Mouse (Mus musculus) heart, postnatal 14 days (tissue): Measurements from ENCODE around the gene Ccdc107. TPM values are rescaled to one million over a fixed set of nuclear protein-coding genes. Genes with fewer than 3 reads are reported as not detected.
A peak's percentile ranks its signal among the peaks of the same experiment; 100 is the strongest.

Source experiments
- DNase-seq, 2 experiments: peaks; one replicate each; pipeline ENCODE4 v3.0.0; 2021 to 2022
- intact Hi-C: fragments of 180-260 bp; cut with DNase I; formaldehyde crosslinking; loops from one replicate; pipeline ENCODE4 v1.15.1; 2025
- long read RNA-seq, 2 experiments: library from polyadenylated mRNA; stranded (forward); transcript quantifications; one replicate each; pipeline ENCODE4 v2.0.0; 2021
- total RNA-seq, 2 experiments: library from RNA; stranded (reverse); gene quantifications; 2 replicates each; pipeline ENCODE4 v1.2.3; 2021

The Ccdc107 gene
- total RNA-seq: 10 to 100 TPM; 25.9 to 27.1 TPM
- long read RNA-seq, experiment 1, transcript Ccdc107-201 (6 exons, 817 nt): major isoform, 31 of 36 reads
- long read RNA-seq, experiment 1, partial matches to known transcripts: 1 of 36 reads
- long read RNA-seq, experiment 1, other reads (novel, unspliced or antisense): 1 of 36 reads
- long read RNA-seq, experiment 2, transcript Ccdc107-201 (6 exons, 817 nt): major isoform, 20 of 23 reads
- long read RNA-seq, experiment 2, partial matches to known transcripts: 0 of 23 reads
- long read RNA-seq, experiment 2, other reads (novel, unspliced or antisense): 2 of 23 reads

DNA sequence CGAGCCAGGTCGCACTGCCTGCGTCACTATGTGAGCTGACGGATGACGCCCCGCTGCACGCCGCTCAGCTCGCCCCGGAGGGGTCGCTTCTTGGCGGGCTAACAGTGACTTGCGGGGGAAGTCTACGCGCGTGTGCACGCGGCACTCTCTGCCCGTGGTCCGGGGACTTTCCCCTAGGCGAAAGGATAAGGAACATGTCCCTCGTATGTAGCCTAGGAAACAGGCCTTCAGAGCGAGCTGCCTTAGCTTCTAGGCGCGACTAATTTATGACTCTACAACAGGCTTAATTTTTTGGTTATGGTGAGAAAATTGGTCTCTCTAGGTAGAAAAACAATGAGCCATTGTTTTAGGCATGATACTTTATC is at the start of gene Ccdc107:
Gene Ccdc107, plus strand, starts transcription at position 80 of the 365 bp plus-strand sequence.
- DNase-seq: peak; percentile 87 to 92
- intact Hi-C loops: no loop called here

DNA sequence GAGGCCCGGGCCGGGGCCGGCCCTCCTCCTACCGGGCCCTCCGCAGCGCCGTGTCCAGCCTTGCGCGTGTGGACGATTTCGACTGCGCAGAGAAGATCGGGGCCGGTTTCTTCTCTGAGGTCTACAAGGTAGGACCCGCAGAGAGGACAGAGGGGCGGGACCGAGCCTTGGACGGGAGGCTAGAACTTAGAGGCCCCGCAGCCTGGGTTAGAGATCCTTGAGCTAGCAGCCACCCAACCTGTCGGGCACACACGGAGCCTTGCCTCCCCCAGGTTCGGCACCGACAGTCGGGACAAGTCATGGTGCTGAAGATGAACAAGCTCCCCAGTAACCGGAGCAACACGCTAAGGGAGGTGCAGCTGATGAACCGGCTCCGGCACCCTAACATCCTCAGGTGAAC is 49.2 kb upstream of the Ccdc107 start:
- intact Hi-C loops: loop anchor here (2.0 to 5.0 kb wide), 3 partner anchors 35 to 224 kb away; partner anchors contain the start of genes Fam221b and Tmem8b
- DNase-seq: peak; percentile 42 to 44

DNA sequence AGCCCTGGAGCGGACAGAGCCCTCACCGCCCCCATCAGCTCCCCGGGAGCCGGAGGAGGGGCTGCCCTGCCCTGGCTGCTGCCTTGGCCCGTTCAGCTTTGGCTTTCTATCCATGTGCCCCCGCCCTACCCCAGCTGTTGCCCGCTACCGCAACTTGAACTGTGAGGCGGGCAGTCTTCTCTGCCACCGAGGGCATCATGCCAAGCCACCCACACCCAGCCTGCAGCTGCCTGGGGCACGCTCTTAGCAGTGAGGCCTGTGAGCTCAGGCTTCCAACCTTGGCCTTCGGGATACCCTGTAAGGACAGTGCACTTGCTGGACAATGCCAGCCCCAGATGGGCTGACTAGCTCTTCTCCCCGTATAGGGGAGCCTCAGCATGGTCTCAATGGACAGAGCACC is 45.4 kb upstream of the Ccdc107 start:
- no peak for DNase-seq
- intact Hi-C loops: no loop called here

DNA sequence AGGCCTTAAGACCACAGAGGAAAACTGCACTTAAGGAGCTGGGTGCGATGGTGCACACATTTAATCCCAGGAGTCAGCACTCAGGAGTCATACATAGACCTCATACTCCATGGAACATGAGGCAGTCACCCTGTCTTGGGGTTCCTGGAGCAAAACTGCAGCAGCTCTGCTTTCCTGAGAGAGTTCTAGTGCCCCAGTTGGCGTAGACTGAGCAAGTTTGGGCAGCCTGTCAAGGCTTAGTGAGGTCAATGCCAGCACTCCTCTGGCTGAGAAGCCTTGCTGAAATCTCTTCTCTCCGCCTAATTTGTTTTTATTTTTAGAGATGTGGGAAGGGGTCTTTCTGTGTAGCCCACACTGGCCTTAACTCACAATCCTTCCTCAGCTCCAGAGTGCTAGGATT is 44.1 kb upstream of the Ccdc107 start:
- DNase-seq: peak in 1 of 2 experiments; percentile 63
- intact Hi-C loops: no loop called here

DNA sequence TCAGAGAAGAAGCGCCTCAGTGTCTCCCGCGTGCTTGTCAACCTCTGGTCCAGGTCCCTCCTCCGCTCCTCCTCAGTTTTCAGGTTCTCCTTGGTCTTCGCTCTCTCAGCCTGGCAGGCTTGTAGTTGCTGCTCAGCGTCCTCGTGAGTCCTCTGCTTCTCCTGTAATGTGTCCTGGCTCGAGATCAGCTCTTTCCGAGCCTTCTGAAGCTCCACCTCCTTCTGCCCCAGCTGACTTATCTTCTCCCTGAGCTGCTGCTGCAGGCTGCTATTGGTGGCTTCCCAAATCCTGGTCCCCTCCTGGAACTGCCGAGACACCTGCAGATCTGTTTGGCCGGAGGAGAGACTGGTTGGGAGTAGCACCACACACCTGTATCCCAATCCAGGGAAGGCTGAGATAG is 40.4 kb upstream of the Ccdc107 start:
- peak in 1 of 2 experiments; percentile 38 for DNase-seq

DNA sequence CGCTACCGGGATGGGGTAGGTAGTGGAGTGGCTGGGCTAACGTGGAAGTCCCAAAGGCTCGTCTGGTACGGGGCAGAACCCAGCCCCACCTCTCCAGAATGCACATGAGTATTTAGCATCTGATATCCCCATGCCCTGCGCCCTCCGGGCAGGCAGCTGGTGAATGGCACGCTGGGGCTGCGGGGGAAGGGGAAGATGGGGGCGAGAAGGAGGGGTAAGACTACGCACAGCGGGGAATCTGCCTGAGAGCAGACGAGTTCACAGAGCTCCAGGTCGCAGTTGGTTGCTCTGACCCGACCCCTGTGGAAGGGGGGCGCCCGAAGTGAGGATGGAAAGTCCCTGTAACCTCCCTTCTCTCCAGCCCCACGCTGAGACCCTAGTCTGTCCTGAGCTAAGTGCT is 39.3 kb upstream of the Ccdc107 start:
- intact Hi-C loops: no loop called here
- DNase-seq: no peak

More for the DNA sequence above, 40.4 kb upstream of the Ccdc107 start:
- intact Hi-C loops: no loop called here

DNA sequence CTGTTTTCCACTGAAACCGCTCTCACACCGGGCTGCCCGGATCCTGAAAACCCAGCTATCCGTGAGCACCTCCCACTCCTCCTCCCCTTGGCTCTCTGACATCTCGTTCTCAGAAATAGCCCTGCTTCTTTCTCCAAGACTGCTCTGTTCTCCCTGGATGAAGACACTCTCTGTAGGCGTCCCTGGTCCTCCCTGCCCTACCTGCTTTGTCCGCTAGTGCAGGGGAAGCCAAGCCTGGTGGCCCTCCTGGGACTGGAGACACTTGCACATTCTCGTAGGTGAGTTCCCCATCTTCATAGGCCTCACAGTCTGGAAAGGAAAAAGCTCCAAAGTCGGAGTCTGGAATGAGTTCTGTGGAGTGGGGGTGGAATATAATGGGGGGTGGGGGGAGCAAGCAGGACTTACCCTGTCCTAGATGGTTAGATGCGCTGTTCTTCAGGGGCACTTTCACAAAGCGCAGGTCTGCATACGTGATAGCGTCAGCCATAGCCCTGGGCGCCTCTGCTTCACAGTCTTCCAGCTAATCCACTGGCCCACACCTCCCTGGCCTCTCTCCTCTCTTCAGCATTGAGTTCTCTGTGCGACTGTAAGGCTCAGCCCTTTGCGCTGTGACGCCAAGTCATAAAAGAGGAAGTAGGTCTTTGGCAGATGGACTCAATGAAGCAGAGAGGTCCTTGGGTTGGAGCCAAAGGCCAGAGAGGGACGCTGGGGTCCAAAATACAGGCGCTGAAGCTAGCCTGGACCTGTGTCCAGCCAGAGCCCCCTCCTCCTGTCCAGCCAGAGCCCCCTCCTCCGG is 38.5 kb upstream of the Ccdc107 start, which contains the start of gene Cd72:
Gene Cd72, minus strand, starts transcription at position 588 of the 796 bp plus-strand sequence.
- DNase-seq: no peak
- intact Hi-C loops: no loop called here

DNA sequence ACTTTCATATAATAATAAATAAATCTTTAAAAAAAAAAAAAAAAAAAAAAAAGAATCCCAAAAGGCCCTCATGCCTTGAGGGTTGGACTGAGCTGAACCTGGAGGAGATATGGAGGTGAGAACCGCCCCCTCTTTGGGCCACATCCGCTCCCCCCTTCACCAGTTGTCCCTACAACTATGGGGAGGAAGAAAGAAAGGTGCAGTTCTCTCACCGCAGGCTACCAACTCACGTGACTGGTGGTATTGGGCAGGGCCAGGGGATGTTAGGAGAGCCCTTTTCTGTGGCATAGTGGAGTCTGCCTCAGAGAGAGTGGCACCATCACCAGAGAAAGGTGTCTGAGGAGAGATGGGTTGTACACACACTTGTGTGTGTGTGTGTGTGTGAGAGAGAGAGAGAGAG is 36.2 kb upstream of the Ccdc107 start:
- DNase-seq: no peak
- intact Hi-C loops: no loop called here

DNA sequence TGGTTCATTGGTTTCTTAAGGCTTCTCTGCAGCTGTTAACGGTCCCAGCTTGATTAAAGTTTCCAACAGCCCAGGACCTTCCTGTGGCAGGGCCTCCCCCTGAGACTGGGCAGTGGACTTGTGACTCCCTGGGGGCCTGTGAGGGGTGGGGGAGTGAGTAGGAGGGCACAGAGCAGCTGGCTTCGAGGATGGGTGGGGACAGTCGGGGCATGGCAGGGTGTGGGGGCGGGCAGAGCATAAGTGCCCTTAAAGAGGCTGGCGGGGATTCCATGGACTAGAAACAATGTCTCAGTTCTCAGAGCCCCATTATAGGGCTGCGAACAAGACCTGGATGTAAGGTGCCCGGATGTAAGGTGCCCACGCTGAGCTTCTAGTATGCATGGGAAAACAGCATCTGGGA is 35.6 kb upstream of the Ccdc107 start:
- DNase-seq: no peak

DNA sequence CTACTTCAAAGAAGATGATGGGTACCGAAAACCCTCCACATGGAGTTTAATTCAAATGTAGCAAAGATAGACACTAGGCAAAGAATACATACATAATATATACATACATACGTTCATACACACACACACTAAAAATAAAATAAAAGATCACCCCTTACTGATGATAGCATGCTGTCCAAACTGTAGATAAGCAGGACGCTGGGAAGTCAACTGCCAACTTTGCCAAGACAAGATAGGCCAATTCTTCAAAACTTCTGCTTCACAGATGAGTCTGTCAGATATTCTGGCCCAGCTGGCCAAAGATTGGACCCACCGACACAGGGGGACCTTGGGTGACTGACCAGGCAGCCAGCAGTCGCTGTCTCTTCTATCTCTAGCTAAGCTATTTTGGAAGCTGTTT is 29.6 kb upstream of the Ccdc107 start:
- DNase-seq: no peak
- intact Hi-C loops: no loop called here

More for the DNA sequence above, 35.6 kb upstream of the Ccdc107 start:
- intact Hi-C loops: no loop called here

DNA sequence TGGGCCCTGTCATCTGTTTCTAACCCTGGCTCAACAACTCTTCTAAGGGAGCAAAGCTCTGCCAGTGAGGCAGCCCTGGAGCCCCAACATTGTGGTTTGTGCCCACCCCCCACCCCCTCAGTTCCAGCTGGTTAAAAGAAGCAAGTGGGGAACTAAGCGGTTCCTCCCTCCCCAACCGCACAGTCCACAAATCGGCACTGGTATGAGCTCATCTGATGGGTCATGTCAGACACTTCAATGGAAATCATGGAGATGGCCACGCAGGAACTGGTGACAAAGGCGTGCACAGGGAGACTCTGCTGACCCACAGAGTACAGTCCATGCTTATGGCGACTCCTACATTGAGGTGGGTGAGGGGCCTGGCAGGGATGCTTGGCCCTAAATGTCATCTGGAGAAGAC is 26.8 kb upstream of the Ccdc107 start:
- no peak for DNase-seq
- intact Hi-C loops: no loop called here

DNA sequence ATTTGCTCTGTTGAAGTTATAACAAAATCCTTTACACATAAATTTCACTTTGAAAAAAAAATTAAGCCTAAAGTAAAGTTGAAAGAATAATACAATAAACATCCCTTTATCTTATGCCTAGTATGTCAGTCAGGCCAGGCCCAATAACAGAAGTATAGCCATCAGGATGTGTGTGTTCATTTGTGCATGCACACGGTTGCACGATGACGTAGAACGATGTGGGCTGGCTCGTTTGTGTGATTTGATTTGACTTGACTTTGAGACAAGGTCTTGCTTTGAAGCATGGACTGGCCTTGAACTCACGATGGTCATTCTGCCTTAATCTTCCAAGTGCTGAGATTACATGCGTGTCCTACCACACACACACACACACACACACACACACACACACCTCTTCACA is 25.8 kb upstream of the Ccdc107 start:
- intact Hi-C loops: no loop called here
- no peak for DNase-seq

DNA sequence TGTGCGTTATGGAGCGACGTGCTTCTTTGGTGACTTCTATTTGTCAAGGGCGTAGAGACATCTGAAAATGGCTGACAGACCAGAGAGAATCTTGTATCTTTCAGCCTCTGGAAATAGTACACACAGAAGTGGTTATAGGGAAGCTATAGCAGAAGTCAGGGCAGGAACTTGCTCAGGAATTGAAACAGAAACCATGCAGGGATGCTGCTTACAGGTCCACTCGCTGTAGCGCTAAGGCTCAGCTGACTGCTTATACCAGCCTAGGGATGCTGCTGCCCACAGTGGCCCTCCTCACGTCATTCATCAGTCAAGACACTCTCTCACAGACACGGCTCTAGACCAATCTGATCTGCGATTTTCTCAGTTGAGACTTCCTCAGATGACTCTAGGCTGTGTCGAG is 22.4 kb upstream of the Ccdc107 start:
- no peak for DNase-seq
- intact Hi-C loops: no loop called here

DNA sequence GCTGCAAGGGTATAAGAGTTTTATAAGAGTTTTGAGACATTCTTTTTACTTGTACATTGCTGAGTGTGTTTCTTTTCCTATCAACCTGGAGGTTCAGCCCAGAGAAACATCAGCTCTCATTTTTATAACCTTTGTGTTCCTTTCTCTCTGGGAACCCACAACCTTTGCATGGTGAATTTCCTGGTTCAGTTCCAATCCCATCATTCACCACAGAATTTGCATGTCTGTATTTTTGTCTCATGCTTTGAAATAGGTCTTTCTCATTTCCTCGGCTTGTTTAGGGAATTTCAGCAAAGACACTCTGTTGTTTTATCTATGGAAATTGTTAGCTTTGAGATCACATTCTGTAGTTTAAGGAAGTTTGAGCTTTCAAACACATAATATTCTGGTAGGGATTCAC is 19.1 kb upstream of the Ccdc107 start:
- DNase-seq: no peak
- intact Hi-C loops: no loop called here

DNA sequence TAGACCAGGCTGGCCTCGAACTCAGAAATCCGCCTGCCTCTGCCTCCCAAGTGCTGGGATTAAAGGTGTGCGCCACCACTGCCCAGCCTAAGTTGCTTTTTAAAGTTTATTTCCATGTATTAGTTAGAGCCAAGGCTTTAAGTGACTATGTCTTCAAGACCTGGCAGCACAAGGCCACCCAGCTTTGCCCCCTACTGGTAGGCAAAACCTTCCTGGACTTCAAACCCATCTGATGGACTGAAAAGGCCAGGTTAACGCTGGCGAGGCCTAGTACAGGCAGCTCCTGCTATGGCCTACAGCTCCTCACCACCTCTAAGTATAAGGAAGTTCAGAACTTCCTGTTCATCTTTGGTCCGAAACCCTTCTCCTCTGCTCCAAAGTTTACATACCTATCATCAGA is 16.1 kb upstream of the Ccdc107 start:
- no peak for DNase-seq
- intact Hi-C loops: no loop called here

DNA sequence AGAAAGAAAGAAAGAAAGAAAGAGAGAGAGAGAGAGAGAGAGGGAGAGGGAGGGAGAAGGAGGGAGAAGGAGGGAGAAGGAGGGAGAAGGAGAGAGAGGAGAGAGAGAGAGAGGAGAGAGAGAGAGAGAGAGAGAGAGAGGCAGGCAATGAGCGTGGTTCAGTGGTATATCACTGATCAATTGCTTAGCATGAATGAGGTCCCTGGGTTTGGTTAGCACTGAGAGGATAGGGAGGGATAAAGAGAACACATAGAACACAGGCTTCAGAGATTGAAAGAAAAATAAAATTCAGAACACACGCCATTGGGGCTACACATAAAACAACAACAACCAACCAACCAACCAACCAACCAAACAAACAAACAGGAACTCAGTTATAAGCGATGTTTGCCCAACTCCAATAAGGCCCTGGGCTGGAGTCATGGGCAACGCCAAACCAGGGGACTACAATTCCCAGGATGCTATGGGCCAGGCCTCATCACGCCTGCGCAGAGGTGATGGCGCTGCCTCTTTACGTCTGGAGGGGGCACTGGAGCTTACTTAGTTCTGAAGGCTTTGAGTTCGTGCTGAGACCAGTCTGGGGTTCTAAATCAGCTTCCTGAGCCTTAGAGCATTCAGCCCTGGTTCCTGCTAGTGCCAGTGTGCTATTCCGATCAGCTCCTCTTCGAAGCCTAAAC is 14.7 kb upstream of the Ccdc107 start:
- peak; percentile 86 to 88 for DNase-seq
- intact Hi-C loops: loop anchor here (2.0 kb wide), 1 partner anchor 35 kb away; no protein-coding TSS in a partner anchor

DNA sequence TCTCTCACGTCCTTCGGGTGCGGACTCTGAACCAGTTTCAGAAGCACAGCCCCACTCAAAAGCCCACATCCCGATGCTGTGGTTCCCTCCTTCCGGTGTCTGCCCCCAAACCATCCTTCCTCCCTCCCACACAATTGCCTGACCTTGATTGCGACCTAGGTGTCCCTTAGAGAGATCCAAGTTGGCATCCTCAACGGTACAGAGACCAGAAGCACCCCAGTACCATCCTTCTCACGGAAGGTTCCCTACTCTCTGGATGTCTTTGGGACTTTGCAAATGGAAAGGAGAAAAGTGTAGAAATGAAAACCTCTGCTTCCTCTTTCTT is 14.2 kb upstream of the Ccdc107 start:
- intact Hi-C loops: loop anchor here (2.0 kb wide), 1 partner anchor 36 kb away; no protein-coding TSS in a partner anchor

DNA sequence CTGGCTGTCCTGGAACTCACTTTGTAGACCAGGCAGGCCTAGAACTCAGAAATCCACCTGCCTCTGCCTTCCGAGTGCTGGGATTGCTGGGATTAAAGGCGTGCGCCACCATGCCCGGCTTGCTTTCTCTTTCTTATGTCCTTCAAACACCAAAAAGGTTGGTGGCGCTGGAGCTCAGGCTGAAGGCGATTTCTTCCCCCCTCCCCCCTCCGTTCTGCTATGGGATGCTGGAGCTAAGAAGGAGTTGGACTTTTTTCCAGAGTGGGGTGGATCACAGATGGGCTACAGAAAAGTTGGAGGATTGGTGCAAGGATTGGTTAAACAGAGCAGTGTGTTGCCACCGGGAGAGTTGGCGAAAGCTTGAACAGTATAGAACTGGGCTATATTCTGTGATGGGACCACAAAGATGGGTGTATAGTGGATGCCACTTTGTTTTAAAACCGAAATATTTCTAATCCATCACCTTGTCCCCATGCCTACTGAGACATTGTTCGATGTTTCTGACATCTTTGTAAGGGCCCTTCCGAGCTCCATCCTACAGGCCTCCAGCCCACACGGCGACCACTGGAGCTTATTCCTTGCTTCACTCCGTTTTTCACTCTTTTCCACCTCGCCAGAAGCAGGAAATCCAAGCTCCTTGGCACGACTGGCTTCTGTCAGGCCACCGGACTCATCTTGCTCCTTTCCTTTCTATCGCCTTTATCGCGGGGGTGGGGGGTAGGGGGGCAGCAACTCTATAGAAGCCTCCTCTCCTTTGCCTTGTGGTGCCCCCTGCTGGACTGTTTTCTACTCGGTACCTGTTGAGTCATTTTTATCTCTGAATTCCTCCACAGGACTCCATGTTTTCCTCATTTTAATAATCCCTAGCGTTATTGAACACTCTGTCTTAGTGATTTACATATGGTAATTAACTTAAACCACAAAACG is 13.5 kb upstream of the Ccdc107 start:
- intact Hi-C loops: loop anchor here (2.0 kb wide), 1 partner anchor 36 kb away; no protein-coding TSS in a partner anchor
- DNase-seq: peak; percentile 70 to 83

More for the DNA sequence above, 14.2 kb upstream of the Ccdc107 start:
- no peak for DNase-seq

DNA sequence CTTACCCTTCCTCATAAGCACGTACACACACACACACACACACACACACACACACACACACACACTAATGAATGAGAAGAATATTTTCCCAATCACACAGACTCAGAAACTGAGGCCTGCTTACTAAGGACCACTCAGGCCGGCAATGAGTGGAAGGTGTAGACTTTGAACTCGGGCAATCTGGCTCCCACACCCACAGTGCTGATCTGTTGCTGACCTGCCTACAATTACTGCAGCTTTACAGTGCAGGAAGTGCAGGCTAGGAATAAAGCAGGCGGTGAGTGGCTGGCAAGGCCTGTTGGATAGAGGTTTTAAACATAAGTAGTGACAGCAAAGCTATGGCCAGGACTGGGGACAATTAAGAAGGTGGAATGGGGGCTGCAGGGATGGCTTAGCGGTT is 11.7 kb upstream of the Ccdc107 start:
- no peak for DNase-seq
- intact Hi-C loops: no loop called here

DNA sequence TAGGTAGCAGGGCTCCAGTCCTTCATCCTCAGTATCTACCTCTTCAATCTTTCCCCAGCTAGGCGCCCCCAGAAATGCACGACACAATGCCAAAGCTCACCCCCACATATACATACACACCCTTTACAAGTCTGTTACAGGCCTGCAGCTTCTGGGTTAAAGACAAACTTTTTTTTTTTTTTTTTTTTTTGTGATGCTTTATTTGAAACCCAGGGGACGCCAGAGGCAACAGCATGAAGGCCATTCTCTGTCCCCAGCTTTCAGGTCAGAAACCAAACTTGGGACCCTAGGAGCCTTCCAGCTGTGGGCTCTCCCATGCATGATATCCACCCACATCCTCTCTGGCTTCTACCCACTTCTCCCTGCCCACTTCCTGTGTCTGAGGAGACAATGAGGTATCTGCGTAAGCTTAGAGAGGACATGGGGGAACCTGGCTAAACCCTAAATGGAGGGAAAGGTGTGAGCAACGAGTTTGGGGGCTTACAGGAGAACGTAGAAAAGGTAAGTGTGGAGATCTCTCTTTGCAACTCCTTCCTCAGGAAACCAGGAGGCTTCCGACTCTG is 10.7 kb upstream of the Ccdc107 start:
- intact Hi-C loops: no loop called here
- DNase-seq: no peak
